Mouse (Mus musculus) heart, postnatal 36 days (tissue): ENCODE data around the gene Gclc. TPM values are rescaled to one million over a fixed set of nuclear protein-coding genes. Genes with fewer than 3 reads are reported as not detected.
A peak's percentile ranks its signal among the peaks of the same experiment; 100 is the strongest.
"Not testable (repeated sequence)": the region's sequence is repeated elsewhere in the genome, so short reads cannot be mapped to it uniquely, and the experiment has no call there.

Experiments used
- DNase-seq, 2 experiments: peaks; one replicate each; pipeline ENCODE4 v3.0.0; 2021 to 2022
- intact Hi-C: fragments of 180-260 bp; cut with DNase I; formaldehyde crosslinking; loops from one replicate; pipeline ENCODE4 v1.15.1; 2025
- total RNA-seq, 2 experiments: library from RNA; stranded (reverse); gene quantifications; 2 replicates each; pipeline ENCODE4 v1.2.3; 2021

Gene Gclc
- total RNA-seq, 2 experiments from 2014 or later = 9.4 to 13.8 TPM

DNA sequence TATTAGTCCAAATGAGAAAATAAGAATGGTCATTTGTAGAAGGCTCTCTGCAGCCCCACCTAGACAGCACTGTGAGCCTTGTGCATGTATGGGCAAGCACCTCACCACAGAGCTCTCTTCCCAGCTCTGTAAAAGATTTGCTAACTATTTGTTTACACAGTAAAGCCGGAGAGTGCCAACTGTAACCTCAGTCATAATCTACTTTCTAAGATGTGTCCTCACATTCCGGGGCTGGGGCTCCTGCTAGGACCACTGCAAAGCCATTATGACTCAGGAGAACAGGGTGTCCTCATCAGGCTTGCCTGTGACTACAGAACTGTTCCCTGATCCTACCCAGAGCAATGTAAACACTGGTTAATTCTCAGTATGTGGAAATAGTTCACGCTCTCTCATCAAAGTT, 9.5 kb upstream of the Gclc start:
- DNase-seq = no peak
- intact Hi-C loops = no loop called here

DNA sequence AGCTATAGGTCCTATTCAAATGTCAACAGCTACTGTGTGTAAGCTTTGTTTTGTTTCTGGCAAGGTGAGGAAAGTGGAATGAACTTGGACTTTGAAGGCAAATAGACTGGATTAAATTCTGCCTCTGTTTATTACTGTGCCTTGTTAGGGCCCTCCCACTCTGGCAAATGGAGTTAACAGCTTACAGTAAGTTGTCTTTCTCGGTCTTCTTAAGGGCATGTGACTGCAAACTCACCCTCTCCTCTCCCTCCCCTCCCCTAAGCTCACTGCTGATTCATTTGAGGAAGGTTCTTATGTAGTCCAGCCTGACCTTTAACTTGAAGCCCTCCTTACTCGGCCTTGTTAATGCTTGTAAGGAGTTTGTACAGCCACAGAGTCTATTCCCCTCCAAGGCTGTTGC, 8.0 kb upstream of the Gclc start:
- no peak for DNase-seq
- intact Hi-C loops = no loop called here

DNA sequence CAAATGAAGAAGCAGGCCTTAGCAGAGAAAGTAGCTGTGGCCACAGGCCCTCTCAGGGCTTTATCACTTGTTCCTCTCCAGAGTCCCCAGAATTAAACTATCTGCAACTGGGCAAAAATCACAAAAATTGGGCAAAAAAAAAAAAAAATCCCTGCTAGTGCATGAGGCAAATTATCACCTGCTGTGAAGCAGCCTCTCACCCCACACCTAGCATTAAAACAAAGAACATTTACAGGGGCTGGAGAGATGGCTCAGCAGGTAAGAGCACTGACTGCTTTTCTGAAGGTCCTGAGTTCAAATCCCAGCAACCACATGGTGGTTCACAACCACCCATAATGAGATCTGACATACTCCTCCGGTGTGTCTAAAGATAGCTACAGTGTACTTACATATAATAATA, 6.0 kb upstream of the Gclc start:
- DNase-seq = not testable (repeated sequence)
- intact Hi-C loops = loop anchor here (2.0 kb wide), 1 partner anchor 165 kb away; no protein-coding TSS in a partner anchor

DNA sequence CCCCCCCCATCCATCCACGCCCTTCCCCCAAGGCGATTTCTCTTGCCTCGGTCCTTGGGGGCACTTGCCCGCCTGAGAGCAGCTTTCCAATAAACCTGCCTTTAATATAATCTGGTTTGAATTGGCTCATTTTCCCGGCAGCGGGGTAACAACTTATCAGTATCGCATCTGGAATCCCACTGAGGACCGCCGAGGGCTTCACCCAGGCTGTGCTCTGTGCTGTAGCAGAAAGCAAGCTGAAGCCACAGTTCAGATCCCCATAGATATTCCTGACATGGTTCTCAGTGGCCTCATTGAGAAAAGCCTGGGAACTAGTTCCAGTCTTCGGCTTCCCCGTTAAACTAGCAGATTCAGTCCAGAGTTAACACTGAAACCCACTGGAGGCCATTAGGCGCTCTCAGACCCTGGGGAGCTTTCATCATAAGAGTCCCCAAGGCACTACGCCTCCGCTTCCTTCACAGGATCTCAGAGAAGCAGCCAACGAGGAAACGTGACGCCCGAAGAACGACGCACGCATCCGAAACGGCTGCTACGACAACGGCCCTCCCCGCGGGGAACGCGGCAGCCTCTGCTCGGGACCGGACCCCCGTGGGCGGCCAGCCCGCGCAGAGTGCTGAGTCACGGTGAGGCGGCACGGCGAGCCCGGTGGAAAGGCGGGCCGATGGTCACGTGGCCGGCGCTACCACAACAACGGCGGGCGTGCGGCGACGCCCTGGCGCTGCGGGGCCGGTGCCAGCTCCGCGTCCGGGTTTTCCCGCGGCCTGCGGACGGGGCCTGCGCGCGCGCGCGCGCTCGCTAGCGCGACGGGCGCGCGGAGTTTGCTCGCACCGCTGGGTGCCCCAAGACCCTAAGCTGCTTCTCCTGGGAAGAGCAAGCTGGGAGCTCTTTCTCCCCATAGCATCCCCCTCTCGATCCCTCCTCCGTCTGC, 3.9 kb upstream of the Gclc start:
- peak; percentile 96 to 99 for DNase-seq
- intact Hi-C loops = loop anchor here (5.0 kb wide), 2 partner anchors 93 to 208 kb away; partner anchors contain the start of gene Lrrc1

DNA sequence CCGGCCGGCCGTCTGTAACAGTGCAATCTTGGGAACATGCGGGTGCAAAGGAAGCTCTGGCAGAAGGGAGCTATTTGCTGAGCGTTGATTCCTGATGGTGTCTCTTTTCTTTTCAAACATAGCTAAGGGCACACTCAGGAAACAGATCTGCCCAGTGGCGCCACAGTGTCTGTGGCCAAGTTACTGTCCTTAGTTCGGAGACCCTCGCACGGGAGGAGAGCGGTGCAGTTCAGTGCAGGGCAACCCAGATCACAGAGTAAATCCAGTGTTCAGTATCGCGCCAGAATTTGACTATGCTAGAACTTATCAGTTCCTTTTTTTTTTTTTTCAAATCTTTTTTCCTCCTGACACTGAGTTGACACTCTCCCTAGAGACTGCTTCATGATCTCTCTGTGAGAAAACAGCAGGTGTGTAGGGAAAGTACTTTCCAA, 3.2 kb upstream of the Gclc start:
- intact Hi-C loops = loop anchor here (5.0 kb wide), 2 partner anchors 94 to 209 kb away; partner anchors contain the start of gene Lrrc1
- no peak for DNase-seq

DNA sequence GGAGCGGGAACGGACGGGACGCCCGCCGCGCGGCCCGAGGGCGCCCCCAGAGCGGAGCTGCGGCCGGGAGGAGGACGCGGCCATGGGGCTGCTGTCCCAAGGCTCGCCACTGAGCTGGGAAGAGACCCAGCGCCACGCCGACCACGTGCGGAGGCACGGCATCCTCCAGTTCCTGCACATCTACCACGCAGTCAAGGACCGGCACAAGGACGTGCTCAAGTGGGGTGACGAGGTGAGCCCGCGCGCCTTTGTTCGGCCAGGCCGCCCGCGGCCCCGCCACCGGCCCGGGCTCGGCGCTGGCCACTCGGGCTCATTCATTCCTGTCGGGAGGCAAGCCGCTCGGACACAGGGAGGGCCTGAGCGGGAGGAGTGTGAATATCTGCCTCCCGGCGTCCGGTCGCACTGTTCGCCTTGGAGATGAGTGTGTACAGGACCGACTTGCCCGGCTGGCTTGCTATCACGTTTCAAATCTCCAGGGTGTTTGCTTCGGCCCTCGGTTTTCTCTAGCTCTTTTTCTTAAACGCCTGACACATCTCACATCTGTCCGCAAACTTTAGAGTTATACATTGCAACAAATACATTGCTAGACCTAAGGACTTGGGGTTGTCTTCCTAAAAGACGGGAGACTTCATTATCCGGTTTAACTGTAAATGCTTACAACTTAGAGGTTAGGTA, 530 bp downstream of the Gclc start:
- DNase-seq = peak in 1 of 2 experiments; percentile 67
- intact Hi-C loops = loop anchor here (5.0 kb wide), 2 partner anchors 98 to 213 kb away; partner anchors contain the start of gene Lrrc1

DNA sequence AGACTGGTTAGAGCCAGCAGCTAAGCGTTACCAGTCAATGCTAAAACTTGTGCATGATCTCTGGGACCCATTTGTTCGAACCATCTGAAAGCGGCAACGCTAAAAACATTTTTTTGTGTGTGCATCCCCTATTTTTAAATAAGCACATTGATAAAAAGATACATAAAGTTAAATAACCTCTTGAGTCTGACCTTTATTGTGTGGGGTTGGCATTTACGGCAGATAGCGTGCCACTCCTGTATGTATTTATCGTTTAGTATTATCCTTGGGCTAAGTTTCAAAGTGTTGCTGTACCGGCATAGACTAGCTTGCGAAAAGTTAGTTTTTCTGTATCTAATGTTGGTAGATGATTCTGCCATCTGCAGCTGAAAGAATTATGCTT, 1.1 kb downstream of the Gclc start:
- no peak for DNase-seq
- intact Hi-C loops = no loop called here

DNA sequence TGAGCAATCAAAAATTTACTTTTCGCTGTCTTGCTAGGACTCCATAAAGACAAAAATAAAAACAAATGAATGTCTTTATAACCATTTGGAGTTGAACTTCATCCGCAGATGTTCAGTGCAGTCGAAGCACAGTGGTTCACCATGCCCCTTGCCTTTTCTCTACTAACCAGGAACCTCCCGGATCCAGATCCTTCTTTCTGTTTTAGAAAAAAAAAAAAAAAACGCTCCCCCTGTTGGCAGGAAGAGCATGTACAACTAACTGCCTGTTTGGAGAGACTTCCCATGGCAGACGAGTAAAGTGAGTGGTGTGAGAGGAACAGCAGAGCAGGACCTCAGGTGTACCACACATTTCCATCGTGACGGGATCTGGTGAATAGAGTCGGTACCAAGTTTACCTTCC, 1.7 kb downstream of the Gclc start:
- intact Hi-C loops = no loop called here
- no peak for DNase-seq

DNA sequence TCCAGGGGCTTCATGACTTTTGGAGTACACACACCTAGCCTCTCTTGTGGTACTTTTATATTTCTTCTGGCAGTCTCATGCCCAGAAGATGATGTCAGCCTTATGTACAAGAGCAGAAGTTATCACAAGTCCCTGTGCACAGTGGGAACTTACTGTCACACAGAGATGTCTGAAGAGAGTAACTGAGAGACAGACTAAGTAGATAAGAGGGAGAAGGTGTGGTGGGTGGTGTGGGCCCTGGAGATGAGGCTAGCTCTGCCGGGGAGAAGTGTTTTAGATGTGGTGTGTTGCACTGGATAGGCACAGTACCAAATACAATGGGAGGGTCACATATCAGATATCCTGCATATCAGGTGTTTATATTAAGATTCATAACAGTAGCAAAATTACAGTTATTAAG, 3.0 kb downstream of the Gclc start:
- intact Hi-C loops = no loop called here
- DNase-seq = no peak

DNA sequence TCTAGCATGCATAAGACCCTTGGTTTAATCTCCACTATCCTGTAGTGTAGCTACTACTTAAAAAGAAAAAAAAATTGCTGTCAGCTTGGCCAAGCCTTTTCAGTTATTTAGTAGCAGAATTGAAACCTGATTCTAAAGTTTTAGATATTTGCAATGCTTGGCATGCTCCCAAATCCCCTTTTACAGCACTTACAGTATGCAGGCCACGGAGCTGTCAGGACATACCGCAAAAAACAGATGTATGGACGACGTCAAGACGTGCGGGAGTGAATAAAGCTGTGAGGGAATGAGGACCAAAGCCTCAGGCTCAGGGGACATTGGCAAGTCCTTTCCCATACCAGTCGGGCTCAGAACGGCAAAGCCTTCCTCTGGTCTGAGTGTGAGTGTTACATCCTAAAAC, 4.1 kb downstream of the Gclc start:
- no peak for DNase-seq
- intact Hi-C loops = no loop called here

DNA sequence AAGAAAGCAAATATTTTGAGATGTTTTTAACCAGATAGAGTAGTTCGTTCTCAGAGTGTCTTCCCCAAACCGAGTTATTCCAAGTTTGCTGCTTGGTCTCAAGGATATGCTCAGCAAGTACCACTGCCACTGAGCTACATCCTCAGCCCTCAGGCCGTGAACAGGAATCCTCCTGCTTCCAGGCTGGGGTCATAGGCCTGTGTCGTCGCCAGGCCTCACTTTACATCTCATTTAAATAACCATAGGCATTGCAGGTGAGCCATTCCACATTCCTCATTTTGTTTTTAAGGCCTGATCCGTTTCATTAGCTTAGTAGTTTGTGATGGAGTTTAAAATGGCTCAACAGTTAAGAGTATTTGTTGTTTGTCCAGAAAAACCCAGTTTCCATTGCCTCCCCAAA, 4.8 kb downstream of the Gclc start:
- intact Hi-C loops = no loop called here
- DNase-seq = no peak

DNA sequence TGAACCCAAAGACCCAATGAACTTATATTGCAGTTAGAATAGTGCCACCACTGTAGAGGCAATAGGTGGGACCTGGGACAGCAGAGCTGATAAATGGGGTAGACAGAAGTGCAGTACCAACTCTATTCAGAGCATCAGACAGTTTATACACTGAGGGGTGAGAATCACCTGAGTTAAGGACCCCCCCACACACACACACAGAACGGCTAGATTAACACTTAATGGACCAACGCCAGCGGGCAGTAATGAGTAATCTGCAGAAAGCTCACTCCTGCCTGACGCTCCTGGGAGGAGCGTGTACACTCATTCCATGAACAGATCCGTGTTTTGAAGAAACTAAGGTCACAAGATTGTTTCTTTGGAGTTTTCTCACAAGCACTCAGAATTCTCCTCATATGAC, 5.4 kb downstream of the Gclc start:
- intact Hi-C loops = no loop called here
- DNase-seq = no peak

DNA sequence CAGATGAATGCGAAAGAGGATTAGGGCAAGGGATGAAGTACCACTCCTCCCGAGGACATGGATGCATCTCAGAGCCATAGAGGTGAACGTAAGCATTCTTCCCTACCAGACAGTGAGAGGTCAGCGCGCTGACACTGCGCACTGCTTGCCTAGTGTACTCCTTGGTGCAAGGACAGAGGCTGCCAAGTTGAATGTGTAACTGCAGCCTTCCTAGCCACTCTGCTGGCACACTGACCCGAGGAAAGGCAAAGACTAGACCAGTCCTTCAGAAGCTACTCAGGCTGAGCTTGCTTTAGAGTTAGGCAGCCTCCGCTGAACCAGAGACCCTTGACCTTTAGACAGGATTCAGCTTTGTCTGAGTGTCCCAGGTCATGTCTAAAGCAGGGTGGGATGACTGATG, 11.9 kb downstream of the Gclc start:
- no peak for DNase-seq
- intact Hi-C loops = no loop called here

DNA sequence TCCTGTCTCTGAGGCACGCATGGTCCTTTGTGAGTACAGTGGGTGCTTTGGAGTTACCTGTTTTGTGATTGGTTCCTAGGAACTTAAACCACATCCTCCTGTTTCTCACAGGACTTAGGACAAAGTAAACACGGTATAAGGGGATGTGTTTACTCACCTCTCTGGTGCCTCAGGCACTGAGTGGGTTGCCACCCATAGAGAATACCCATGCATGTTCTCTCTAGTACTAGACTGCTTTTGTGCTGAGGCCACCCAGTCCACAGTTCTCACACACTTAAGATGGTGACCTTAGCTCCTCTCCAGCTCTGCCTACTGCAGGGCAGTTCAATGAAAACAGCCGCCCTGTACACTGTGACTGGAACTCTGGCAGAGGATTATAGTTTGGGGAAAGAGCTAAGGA, 12.4 kb downstream of the Gclc start:
- intact Hi-C loops = no loop called here
- no peak for DNase-seq

DNA sequence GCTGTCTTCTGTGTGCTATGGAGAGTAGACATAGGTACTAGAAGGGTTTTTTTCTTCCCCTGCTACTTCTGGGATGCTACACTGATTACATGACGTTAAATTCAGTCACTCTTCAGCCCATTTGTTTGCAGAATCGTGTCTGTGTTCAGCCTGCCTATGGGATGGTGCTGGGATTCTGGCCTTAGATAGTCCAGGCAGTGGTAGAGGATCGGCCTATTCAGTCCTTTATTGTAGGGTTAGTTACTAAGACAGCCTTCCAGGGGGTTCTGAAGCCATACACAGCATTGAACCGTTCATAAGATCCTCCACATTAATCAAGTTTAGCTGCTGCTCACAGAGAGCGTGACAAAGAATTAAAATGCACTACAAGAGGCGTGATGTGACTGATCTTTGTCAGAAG, 16.6 kb downstream of the Gclc start:
- intact Hi-C loops = no loop called here
- DNase-seq = no peak

DNA sequence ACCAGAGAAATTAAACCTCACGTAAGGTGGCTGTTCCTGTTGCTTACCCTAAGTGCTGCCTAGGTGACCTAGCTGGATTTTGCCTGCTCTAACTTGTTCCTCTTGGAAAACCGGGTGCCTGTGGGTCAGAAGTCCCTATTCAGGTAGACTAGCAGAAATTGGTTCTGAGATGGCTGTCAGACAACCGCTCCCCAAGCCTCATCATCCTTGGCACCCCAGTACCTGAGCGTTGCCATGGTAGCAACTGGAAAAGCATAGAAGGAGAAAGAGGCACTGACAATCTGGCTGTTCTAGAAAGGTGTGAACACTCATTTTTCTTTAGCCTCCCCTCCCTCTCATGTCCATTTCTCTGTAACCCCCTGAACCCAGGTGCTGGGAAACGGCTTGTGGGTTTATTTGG, 17.0 kb downstream of the Gclc start:
- intact Hi-C loops = no loop called here
- DNase-seq = no peak

DNA sequence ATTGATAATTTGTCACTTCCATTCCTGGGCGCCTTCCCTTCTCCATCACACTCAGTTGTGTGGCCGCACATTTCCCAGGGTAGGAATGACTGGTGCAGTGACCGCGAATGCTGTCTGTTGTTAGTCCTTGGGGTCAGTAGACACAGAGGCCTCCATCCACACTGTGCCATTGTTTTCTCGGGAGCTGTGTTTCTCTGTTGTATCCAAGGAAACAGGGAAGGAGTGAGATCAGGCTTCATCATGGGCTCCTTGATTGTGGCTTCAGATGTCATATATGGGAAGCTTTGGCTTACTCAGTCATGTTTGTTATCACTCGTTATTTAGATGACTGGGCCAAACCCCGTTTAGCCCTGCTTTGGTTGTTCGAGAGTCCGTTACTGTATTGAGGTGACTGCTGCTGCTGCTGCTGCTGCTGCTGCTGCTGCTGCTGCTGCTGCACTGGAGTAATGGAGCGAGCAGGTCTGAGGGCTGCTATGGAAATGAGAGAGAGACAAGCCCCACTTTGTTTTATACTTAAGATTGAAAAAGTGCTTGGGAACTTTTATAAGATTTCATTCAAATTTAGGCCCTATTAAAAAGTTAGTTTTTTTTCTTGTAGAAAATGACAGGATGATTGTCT, 17.5 kb downstream of the Gclc start:
- no peak for DNase-seq
- intact Hi-C loops = no loop called here

DNA sequence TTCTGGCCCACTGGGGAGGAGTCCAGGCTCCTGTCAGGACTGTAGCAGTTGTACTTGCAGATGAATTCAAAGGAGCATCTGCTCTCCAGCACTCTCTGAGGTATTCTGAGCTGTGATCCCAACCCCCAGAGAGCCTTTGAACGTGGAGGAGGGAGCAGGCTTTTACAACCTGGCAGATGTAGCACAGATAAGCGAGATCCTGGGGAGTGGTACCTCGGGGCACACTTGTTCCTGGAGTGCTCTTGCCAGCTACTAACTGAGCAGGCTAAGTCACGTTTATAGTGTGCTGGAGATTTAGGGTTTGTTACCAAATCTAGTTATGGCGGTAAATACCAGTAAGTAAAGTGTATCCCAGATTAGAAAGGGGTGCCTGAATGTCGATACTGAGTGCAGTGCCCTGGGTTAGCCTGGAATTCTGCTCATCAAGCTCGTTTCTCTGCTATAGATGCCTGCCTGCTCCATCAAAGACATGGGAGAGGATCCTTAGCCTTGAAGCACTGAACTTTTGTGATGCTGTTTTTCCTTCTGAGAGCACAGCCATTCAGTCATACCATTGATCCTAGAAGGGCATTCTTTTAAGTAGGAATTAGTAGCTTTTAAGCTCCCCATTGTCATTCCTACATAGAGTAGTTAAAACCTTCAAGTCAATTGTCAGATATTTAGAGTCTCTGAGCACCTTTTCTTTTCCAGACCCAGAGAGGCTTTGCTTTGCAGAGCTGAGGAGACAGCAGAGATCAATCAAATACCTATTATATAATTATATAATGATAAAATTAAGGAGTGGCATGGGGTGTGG, 22.6 kb downstream of the Gclc start:
- intact Hi-C loops = no loop called here
- no peak for DNase-seq

DNA sequence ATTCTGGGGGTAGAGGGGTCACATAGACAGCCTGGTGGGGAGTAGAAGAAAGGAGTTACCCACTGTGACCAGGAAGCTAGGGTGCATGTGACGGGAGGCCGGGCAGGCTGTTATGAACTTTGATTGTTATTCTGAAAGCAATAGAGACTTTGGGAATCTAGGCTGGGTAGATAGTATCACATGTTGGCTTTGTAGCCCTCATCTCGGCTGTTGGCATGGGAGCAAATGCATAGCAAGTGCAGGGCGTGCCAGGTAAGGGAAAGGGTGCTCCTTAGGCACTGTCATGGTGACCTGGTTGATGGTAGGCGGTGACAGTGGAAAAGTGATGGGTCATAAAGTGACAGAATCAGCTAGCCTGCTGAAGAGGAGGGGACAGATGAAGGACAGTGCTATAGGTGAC, 23.3 kb downstream of the Gclc start:
- intact Hi-C loops = loop anchor here (1.0 kb wide), 1 partner anchor 180 kb away; no protein-coding TSS in a partner anchor
- DNase-seq = no peak

DNA sequence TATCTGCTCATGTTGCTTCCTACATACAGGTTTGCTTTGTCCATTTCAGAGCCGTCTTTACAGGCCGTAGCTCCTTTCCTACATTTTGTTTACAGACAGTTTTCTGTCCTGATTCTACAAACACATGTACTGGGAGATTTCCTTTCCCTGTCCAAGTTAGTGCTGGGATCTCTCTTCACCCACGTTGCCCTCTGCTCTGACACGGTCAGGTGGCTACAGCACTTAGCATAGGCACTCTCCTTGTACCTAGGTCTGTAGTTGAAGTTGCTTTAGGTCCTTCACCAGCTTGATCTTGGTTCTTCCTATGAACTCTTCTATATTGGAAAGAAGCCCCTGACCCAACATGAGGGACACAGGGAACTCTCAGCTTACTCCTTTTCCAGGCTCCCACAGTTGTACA, 25.4 kb downstream of the Gclc start:
- intact Hi-C loops = loop anchor here (2.0 to 10.0 kb wide), 3 partner anchors 117 to 385 kb away; no protein-coding TSS in a partner anchor
- DNase-seq = no peak
